Mouse (Mus musculus) heart, postnatal 0 days (tissue): ENCODE measurements at regions not wholly inside any gene's neighbourhood (a gene's known extent, or its start where the extent isn't known, plus 50 kb on each side); places are given as distances from the start of the nearest gene placed in this dataset.

ENCODE experiments used
- ATAC-seq: fragments of 200-750 bp; cut with Nextera tagmentation; 2 replicates; pipeline ENCODE4 v1.8.0; 2017; ENCODE audit warnings: low read depth, moderate number of reproducible peaks, moderate library complexity; ENCODE audit not compliant: insufficient read depth
- DNase-seq: peaks from one replicate; pipeline ENCODE4 v3.0.0-alpha.2; 2016; ENCODE audit warnings: low spot score
- H3K27ac ChIP-seq: fragments of 300-500 bp; sonication (generic); 2 replicates; pipeline ENCODE4 v1.5.1; 2014; ENCODE audit warnings: low read depth, mild to moderate bottlenecking
- H3K27me3 ChIP-seq: fragments of 300-500 bp; sonication (generic); 2 replicates; pipeline ENCODE4 v1.6.1; 2014; ENCODE audit warnings: low read length, mixed read lengths; ENCODE audit not compliant: control insufficient read depth, insufficient read depth
- H3K36me3 ChIP-seq: fragments of 300-500 bp; sonication (generic); replicated peaks from 2 replicates; pipeline ENCODE4 v1.6.1; 2014; ENCODE audit warnings: low read length, mixed read lengths; ENCODE audit not compliant: control insufficient read depth, insufficient read depth
- H3K4me1 ChIP-seq: fragments of 300-500 bp; sonication (generic); 2 replicates; pipeline ENCODE4 v1.6.1; 2014; ENCODE audit warnings: antibody characterized with exemption; ENCODE audit not compliant: control insufficient read depth, insufficient read depth
- H3K4me2 ChIP-seq: fragments of 300-500 bp; sonication (generic); 2 replicates; pipeline ENCODE4 v1.6.1; 2014; ENCODE audit warnings: low read depth, mild to moderate bottlenecking, low read length, moderate library complexity
- H3K4me3 ChIP-seq: fragments of 300-500 bp; sonication (generic); 2 replicates; pipeline ENCODE4 v1.5.1; 2014; ENCODE audit warnings: low read depth, low read length
- H3K9ac ChIP-seq: fragments of 300-500 bp; sonication (generic); replicated peaks from 2 replicates; pipeline ENCODE4 v1.6.1; 2014; ENCODE audit warnings: low read depth, low read length, mixed read lengths
- H3K9me3 ChIP-seq: fragments of 300-500 bp; sonication (generic); replicated peaks from 2 replicates; pipeline ENCODE4 v1.6.1; 2016; ENCODE audit warnings: low read length; ENCODE audit not compliant: control insufficient read depth
- CTCF ChIP-seq: IDR thresholded peaks from 2 replicates; pipeline ENCODE4 v1.5.1; 2016; ENCODE audit warnings: antibody characterized with exemption, control low read depth, low read depth
- EP300 ChIP-seq: IDR thresholded peaks from 2 replicates; pipeline ENCODE4 v1.6.1; 2016; ENCODE audit warnings: antibody characterized with exemption, low read depth
- WGBS: fragments of 180-500 bp; shearing (Covaris S2); extraction: QIAGEN DNeasy Blood & Tissue Kit; methylation state at CpG from one replicate; pipeline ENCODE4 v1.1.7; 2014; 5-methylcytosine and 5-hydroxymethylcytosine counted together

DNA sequence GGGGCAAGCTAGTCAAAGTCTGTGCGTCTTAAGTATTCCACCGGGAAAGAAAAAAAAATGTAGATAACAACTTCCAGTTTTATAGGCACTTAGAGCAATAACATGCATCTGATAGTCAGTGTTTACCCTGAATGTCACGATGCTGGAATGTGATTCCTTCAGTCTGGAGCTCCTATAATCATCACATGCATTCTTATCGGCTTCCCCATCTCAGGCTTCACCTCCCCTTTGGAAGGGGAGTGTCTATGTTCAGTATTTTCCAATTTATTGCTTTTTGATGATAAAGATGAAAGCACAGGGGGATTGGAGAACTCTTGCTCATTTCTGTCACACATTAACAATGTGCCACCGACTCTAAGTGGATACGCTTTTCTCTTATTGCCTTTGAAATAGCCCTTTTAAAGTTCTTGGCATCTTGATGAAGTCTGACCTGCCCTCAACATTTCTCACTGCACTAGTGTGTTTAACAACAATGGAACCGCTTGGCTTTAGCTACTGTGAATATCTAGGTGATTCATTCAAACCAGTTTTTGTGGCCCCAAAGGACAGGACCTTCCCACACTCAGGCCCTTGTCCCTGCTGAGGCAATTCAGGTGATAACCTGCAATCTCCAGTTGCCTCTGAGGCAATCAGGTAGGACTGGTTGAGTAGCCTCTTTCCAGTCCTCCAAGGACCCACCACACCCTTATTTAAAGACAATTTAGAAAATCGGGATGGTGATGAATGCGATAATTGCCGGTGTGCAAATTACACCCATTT is 101.5 kb upstream of the Btg1 start:
- Histone ChIP-seq H3K4me2 (no peak overlapping the region), H3K4me1 (no peaks in the 10 kb centered on the region), H3K27ac (no peak overlapping the region), H3K9ac (no peak overlapping the region), H3K4me3 (no peak overlapping the region), H3K27me3 (no peaks in the 10 kb centered on the region), H3K36me3 (no peaks in the 10 kb centered on the region), H3K9me3 (no peaks in the 10 kb centered on the region)
- no peak for ATAC-seq
- TF ChIP-seq EP300 (no peak), CTCF (no peak)
- no peak for DNase-seq
- 80% methylated on average over 10 of the region's 10 CpGs for WGBS

GRCm38 (mm10) chr10:96515923-96516258 is 100.9 kb upstream of the Btg1 start:
- Histone ChIP-seq H3K4me3 (no peak overlapping the region), H3K27ac (no peak overlapping the region), H3K4me1 (no peaks in the 10 kb centered on the region), H3K9me3 (no peaks in the 10 kb centered on the region), H3K4me2 (no peak overlapping the region), H3K27me3 (no peaks in the 10 kb centered on the region), H3K9ac (no peak overlapping the region), H3K36me3 (no peaks in the 10 kb centered on the region)
- DNase-seq (no peak), ATAC-seq (no peak)
- WGBS = 75% methylated on average over 2 of the region's 2 CpGs
- TF ChIP-seq EP300 (no peak), CTCF (no peak)

GRCm38 (mm10) chr10:96519411-96519810 is 97.4 kb upstream of the Btg1 start:
- Histone ChIP-seq H3K9me3 (no peaks in the 10 kb centered on the region), H3K27me3 (no peaks in the 10 kb centered on the region), H3K9ac (no peak overlapping the region), H3K4me3 (no peak overlapping the region), H3K27ac (no peak overlapping the region), H3K4me1 (peaks cover 2% of the 10 kb centered on the region; the same call in 1 of the 2 replicates), H3K36me3 (no peaks in the 10 kb centered on the region), H3K4me2 (no peak overlapping the region)
- no peak for TF ChIP-seq CTCF
- no peak for ATAC-seq
- 76% methylated on average over 3 of the region's 3 CpGs for WGBS
- DNase-seq = no peak

GRCm38 (mm10) chr10:96520995-96521760 is 95.6 kb upstream of the Btg1 start:
- no peak for TF ChIP-seq EP300
- TF ChIP-seq CTCF = no peak
- 64% methylated on average over 8 of the region's 8 CpGs for WGBS
- Histone ChIP-seq H3K27me3 (no peaks in the 10 kb centered on the region), H3K4me2 (no peak overlapping the region), H3K27ac (no peak overlapping the region), H3K9me3 (no peaks in the 10 kb centered on the region), H3K36me3 (no peaks in the 10 kb centered on the region), H3K4me3 (no peak overlapping the region), H3K4me1 (peaks cover 3% of the 10 kb centered on the region; the same call in 1 of the 2 replicates), H3K9ac (no peak overlapping the region)
- DNase-seq (no peak), ATAC-seq (no peak)

- Histone ChIP-seq H3K4me3 (no peak overlapping the region), H3K27ac (no peak overlapping the region), H3K36me3 (no peaks in the 10 kb centered on the region), H3K9ac (no peak overlapping the region), H3K9me3 (no peaks in the 10 kb centered on the region), H3K27me3 (no peaks in the 10 kb centered on the region), H3K4me1 (peaks cover 3% of the 10 kb centered on the region; the same call in 1 of the 2 replicates), H3K4me2 (peak overlapping the region; percentile 13; the same call in 1 of the 2 replicates)
- peak; percentile 12 for DNase-seq
- TF ChIP-seq EP300 (no peak), CTCF (no peak)
- 45% methylated on average over 20 of the region's 20 CpGs for WGBS
- no peak; the same call in 1 of the 2 replicates for ATAC-seq
These were observed 92.6 kb upstream of the Btg1 start for GRCm38 (mm10) chr10:96523967-96524801.
